Mouse (Mus musculus) megakaryocyte-erythroid progenitor cell, adult 5 weeks (primary cell): ENCODE measurements around the gene Gm21775. TPM values are rescaled to one million over a fixed set of nuclear protein-coding genes. Genes with fewer than 3 reads are reported as not detected.

Experiments used
- polyA plus RNA-seq: library from polyadenylated mRNA; stranded (reverse); fragments of >175 nt; gene quantifications from 2 replicates; pipeline ENCODE4 v1.2.3, GENCODE M21; 2012

Gm21775 gene
- not detected in 2 replicates for polyA plus RNA-seq

GRCm38 (mm10) chrY:10553153-10553552 is at the start of gene Gm21775:
Gm21775 (plus strand) TSS chrY:10553453.

GRCm38 (mm10) chrY:10535942-10536341 is 17.3 kb upstream of the Gm21775 start, which contains the start of gene Gm20737:
Gm20737 (minus strand) TSS chrY:10536042.

Other genes starting within 250 kb of the Gm21775 start
- gene Gm20834, start 228.9 kb upstream of the Gm21775 start, polyA plus RNA-seq = not detected in 2 replicates
- gene Gm28510, start 140.7 kb upstream of the Gm21775 start, polyA plus RNA-seq = not detected in 2 replicates
- not detected in 2 replicates for gene Gm20737, start 17.4 kb upstream of the Gm21775 start, polyA plus RNA-seq
- not detected in 2 replicates for gene Gm21900, start 62.9 kb downstream of the Gm21775 start, polyA plus RNA-seq
- gene Gm20777, start 199.0 kb downstream of the Gm21775 start, polyA plus RNA-seq = not detected in 2 replicates